Mouse (Mus musculus): Measurements from ENCODE around the gene Prr29. TPM values are rescaled to one million over a fixed set of nuclear protein-coding genes. Genes with fewer than 3 reads are reported as not detected.

Gene Prr29
- polyA plus RNA-seq, 1 experiment from 2014 or later = not detected

DNA sequence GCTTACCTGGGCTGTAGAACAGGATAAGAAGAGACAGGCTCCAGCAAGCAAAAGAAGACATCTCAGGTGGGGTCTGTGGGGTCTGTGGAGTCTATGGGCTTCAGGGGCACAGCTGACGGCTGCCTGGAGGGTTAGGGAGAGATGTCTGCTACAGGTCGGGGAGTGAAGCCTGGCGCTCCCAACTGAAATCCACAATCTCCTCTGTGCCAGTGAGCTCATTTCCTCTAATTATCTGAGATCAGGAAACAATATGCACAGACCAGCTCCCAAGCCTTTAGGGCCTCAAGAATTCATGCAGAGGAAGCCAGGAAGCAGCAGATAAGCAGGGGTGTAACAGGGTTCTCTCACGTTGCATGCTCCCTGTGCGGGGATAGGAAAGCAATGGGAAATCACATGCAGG lies 17.2 kb downstream of the Prr29 start:
- H3K36me3 ChIP-seq (replicated peaks; ENCODE audit: insufficient read depth, low read length) = 0 out of 2 replicates have a peak, but pooled peaks cover 5% of the 10 kb centered on the region
- H3K4me3 ChIP-seq (ENCODE audit: low read depth, low read length) = peak overlapping the region; percentile 27
- no peaks in the 10 kb centered on the region for H3K27me3 ChIP-seq (ENCODE audit: insufficient read depth, low read length)
- H3K9me3 ChIP-seq (ENCODE audit: low read length) = no peaks in the 10 kb centered on the region
- H3K4me1 ChIP-seq (ENCODE audit: insufficient read depth) = peaks cover 10% of the 10 kb centered on the region
- DNase-seq = no peak
- peak overlapping the region; percentile 72 for H3K27ac ChIP-seq (ENCODE audit: low read depth)
- WGBS (ENCODE audit: insufficient replicate concordance) = 27% methylated on average over 5 of the region's 5 CpGs
- no peak for TF ChIP-seq CTCF (IDR thresholded peaks at IDR 0.05; ENCODE audit: low read depth)
- TF ChIP-seq EP300 (IDR thresholded peaks at IDR 0.05; ENCODE audit: low read depth) = no peak
- peak; percentile 60 for ATAC-seq
- peak overlapping the region; percentile 36 for H3K4me2 ChIP-seq (ENCODE audit: low read depth, low read length)
- peak overlapping the region; percentile 23; the same call in 1 of the 2 replicates for H3K9ac ChIP-seq (replicated peaks)

DNA sequence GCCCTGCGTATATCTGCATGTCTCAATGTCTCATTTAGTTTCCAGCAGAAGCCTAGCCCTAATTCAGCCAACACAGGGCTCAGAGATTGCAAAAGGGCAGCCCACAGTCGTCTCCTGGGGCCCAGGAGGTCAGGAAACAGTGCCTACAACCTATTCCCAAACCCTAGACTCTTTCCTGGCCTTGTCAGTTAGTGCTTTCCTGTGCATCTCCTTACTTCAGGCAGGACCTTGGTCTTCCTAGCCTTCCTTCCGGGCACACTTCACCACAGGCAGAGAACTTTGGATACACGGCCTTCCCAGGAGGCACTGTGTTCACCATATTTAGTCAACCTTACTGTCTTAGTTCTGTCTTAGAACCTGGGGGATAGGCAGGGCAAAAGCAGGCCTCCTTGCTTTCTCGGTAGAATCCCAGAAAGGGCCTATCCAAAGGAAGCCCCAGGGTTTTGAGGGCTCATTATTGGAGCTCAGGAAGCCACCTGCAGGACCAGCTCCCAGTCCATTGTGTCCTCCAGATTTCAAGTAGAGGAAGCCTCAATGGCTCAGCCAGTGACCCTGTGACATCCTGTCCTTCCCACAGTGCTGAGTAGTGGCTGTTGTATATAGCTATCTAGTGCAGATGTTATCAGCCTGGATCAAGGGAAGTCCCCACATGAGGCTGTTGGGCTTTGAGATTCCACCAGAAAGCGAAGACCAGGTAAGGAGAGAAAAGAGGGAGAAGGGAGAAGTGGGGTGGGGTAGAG lies 17.9 kb downstream of the Prr29 start:
- ATAC-seq = no peak
- Histone ChIP-seq H3K9me3 (ENCODE audit: low read length) (no peaks in the 10 kb centered on the region), H3K4me2 (ENCODE audit: low read depth, low read length) (no peak overlapping the region), H3K9ac (replicated peaks) (no peak overlapping the region), H3K4me1 (ENCODE audit: insufficient read depth) (peaks cover 16% of the 10 kb centered on the region), H3K27me3 (ENCODE audit: insufficient read depth, low read length) (no peaks in the 10 kb centered on the region), H3K27ac (ENCODE audit: low read depth) (peak overlapping the region; percentile 72), H3K4me3 (ENCODE audit: low read depth, low read length) (no peak overlapping the region), H3K36me3 (replicated peaks; ENCODE audit: insufficient read depth, low read length) (0 out of 2 replicates have a peak, but pooled peaks cover 5% of the 10 kb centered on the region)
- 65% methylated on average over 6 of the region's 6 CpGs for WGBS (ENCODE audit: insufficient replicate concordance)
- DNase-seq = no peak
- TF ChIP-seq EP300 (IDR thresholded peaks at IDR 0.05; ENCODE audit: low read depth) (no peak), CTCF (IDR thresholded peaks at IDR 0.05; ENCODE audit: low read depth) (no peak)

DNA sequence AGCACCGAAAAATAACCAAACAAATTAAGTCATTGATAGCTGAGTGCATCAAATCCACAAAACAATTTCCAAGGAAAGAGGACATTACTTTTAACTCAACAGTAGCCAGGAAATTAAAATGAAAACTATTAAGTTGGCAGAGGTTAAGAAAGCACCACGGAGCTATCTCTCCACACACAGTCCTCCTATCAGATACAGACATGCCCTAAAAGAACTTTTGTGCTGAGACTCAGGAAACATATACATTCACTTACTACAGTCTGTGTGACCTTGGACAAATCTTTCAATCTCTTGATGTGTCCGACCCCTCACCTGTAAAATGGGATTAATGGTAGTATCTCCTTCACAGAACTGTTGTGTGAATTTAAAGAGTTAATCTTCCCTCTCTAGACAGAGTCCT lies 21.1 kb downstream of the Prr29 start:
- no peak overlapping the region for H3K9ac ChIP-seq (replicated peaks)
- no peak for ATAC-seq
- no peak for DNase-seq
- H3K9me3 ChIP-seq (ENCODE audit: low read length) = no peaks in the 10 kb centered on the region
- no peaks in the 10 kb centered on the region for H3K27me3 ChIP-seq (ENCODE audit: insufficient read depth, low read length)
- peaks cover 33% of the 10 kb centered on the region for H3K4me1 ChIP-seq (ENCODE audit: insufficient read depth)
- no peaks in the 10 kb centered on the region for H3K36me3 ChIP-seq (replicated peaks; ENCODE audit: insufficient read depth, low read length)
- H3K27ac ChIP-seq (ENCODE audit: low read depth) = no peak overlapping the region
- H3K4me2 ChIP-seq (ENCODE audit: low read depth, low read length) = no peak overlapping the region
- H3K4me3 ChIP-seq (ENCODE audit: low read depth, low read length) = no peak overlapping the region
- no peak for TF ChIP-seq EP300 (IDR thresholded peaks at IDR 0.05; ENCODE audit: low read depth)
- TF ChIP-seq CTCF (IDR thresholded peaks at IDR 0.05; ENCODE audit: low read depth) = no peak
- WGBS (ENCODE audit: insufficient replicate concordance) = 61% methylated on average over 3 of the region's 3 CpGs

DNA sequence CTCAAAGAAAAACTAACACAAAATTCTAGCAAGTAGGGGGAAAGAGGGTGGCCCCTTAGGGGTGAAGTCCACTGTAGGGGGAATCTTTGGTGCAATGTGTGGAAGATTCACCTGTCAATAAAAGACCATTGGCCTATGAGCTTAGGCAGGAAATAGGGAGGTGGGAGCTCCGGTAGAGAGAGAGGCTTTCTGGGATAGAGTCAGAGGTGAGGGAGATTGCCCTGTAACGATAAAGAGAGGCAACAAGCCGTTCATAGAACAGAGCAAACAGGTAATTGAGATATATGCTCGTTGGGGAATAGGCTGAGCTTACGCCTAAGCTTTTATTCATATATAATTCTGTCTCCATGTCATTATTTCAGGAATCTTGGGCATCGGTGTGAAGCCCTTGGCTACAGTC lies 21.7 kb downstream of the Prr29 start:
- Histone ChIP-seq H3K36me3 (replicated peaks; ENCODE audit: insufficient read depth, low read length) (no peaks in the 10 kb centered on the region), H3K27ac (ENCODE audit: low read depth) (peak overlapping the region; percentile 80; the same call in 1 of the 2 replicates), H3K4me3 (ENCODE audit: low read depth, low read length) (peak overlapping the region; percentile 18; the same call in 1 of the 2 replicates), H3K9me3 (ENCODE audit: low read length) (no peaks in the 10 kb centered on the region), H3K27me3 (ENCODE audit: insufficient read depth, low read length) (no peaks in the 10 kb centered on the region), H3K4me2 (ENCODE audit: low read depth, low read length) (peak overlapping the region; percentile 52), H3K4me1 (ENCODE audit: insufficient read depth) (peaks cover 34% of the 10 kb centered on the region), H3K9ac (replicated peaks) (no peak overlapping the region; the same call in 1 of the 2 replicates)
- ATAC-seq (no peak), DNase-seq (no peak)
- 36% methylated on average over 6 of the region's 6 CpGs for WGBS (ENCODE audit: insufficient replicate concordance)
- TF ChIP-seq CTCF (IDR thresholded peaks at IDR 0.05; ENCODE audit: low read depth) (no peak), EP300 (IDR thresholded peaks at IDR 0.05; ENCODE audit: low read depth) (no peak)

DNA sequence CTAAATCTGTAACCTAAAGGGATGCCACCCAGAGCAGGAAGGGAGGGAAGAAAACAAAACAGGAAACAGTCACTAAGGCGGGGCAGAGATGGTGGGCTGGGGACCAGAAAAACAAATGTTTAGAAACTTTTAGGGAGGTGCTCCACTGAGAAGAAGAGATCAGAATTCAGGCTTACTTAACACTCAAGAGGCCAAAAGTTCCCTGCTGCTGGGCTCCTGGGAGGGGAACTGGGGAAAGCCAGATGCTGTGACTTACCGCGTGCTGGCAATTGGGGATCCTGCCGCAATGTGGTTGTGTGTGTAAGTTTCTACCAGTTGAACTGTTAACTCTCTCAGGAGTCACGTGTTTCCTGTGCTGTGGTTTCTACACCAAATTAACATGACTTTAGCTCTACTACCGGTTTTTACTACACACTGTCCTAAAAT lies 22.5 kb downstream of the Prr29 start, which contains the start of gene Icam2:
Gene Icam2, minus strand, starts transcription at position 285 of the 426 bp plus-strand sequence.
- peak; percentile 51 for DNase-seq

DNA sequence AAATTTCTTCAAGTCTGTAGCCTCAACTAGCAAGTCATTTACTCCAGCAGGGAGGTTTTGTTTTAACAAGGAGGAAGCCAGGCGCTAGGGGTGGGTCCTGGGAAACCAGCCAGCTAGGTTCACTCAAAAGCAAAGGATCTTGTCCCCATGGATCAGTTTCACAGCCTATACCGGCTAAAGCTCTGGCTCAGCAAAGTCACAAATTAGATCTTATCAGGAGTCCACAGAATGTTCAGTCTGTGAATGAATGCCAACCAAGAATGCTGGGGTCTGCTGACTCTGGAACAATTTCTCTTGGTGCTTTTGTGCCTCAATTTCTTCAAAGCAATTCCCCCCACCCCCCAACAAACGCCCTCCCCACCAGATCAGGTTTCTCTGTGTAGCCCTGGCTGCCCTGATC lies 24.3 kb downstream of the Prr29 start:
- 28% methylated on average over 3 of the region's 3 CpGs for WGBS (ENCODE audit: insufficient replicate concordance)
- TF ChIP-seq EP300 (IDR thresholded peaks at IDR 0.05; ENCODE audit: low read depth) (no peak), CTCF (IDR thresholded peaks at IDR 0.05; ENCODE audit: low read depth) (no peak)
- Histone ChIP-seq H3K4me2 (ENCODE audit: low read depth, low read length) (no peak overlapping the region), H3K9ac (replicated peaks) (no peak overlapping the region), H3K4me3 (ENCODE audit: low read depth, low read length) (no peak overlapping the region), H3K36me3 (replicated peaks; ENCODE audit: insufficient read depth, low read length) (0 out of 2 replicates have a peak, but pooled peaks cover 4% of the 10 kb centered on the region), H3K4me1 (ENCODE audit: insufficient read depth) (peaks cover 34% of the 10 kb centered on the region), H3K27me3 (ENCODE audit: insufficient read depth, low read length) (no peaks in the 10 kb centered on the region), H3K27ac (ENCODE audit: low read depth) (no peak overlapping the region), H3K9me3 (ENCODE audit: low read length) (no peaks in the 10 kb centered on the region)
- DNase-seq (no peak), ATAC-seq (no peak)

More for the DNA sequence above, 22.5 kb downstream of the Prr29 start, which contains the start of gene Icam2:
- Histone ChIP-seq H3K9me3 (ENCODE audit: low read length) (no peaks in the 10 kb centered on the region), H3K9ac (replicated peaks) (no peak within 1 kb of the TSS; the same call in none of the 2 replicates), H3K27me3 (ENCODE audit: insufficient read depth, low read length) (no peaks in the 10 kb centered on the region), H3K4me2 (ENCODE audit: low read depth, low read length) (peak within 1 kb of the TSS; percentile 52), H3K27ac (ENCODE audit: low read depth) (peak within 1 kb of the TSS; percentile 80), H3K36me3 (replicated peaks; ENCODE audit: insufficient read depth, low read length) (no peaks in the 10 kb centered on the region), H3K4me1 (ENCODE audit: insufficient read depth) (peaks cover 34% of the 10 kb centered on the region), H3K4me3 (ENCODE audit: low read depth, low read length) (peak within 1 kb of the TSS; percentile 18)
- 22% methylated on average over 6 of the region's 6 CpGs for WGBS (ENCODE audit: insufficient replicate concordance)
- TF ChIP-seq EP300 (IDR thresholded peaks at IDR 0.05; ENCODE audit: low read depth) (no peak), CTCF (IDR thresholded peaks at IDR 0.05; ENCODE audit: low read depth) (no peak)
- ATAC-seq = peak; percentile 38; the same call in 1 of the 2 replicates

All from liver, postnatal 0 days (tissue).